Mouse (Mus musculus) lung, postnatal 0 days (tissue): ENCODE data around the gene Haus4.

ENCODE experiments used
- CTCF ChIP-seq: IDR thresholded peaks from 2 replicates; pipeline ENCODE4 v1.5.1; 2016; ENCODE audit warnings: antibody characterized with exemption, mild to moderate bottlenecking
- EP300 ChIP-seq: IDR thresholded peaks from 2 replicates; pipeline ENCODE4 v1.6.1; 2016; ENCODE audit warnings: antibody characterized with exemption, mild to moderate bottlenecking, control low read depth

GRCm38 (mm10) chr14:54540771-54541170 lies 13.6 kb downstream of the Haus4 start:
- TF ChIP-seq CTCF: no peak
- no peak for TF ChIP-seq EP300
